Mouse (Mus musculus) CH12F3 (cell line): ENCODE results near the gene Sorcs3.

Source experiments
- in situ Hi-C: fragments of 300-500 bp; cut with MboI; formaldehyde crosslinking; loops from 2 replicates; pipeline ENCODE4 v1.14.3; 2020; ENCODE audit warnings: low sequenced_read_pairs

Gene Sorcs3

DNA sequence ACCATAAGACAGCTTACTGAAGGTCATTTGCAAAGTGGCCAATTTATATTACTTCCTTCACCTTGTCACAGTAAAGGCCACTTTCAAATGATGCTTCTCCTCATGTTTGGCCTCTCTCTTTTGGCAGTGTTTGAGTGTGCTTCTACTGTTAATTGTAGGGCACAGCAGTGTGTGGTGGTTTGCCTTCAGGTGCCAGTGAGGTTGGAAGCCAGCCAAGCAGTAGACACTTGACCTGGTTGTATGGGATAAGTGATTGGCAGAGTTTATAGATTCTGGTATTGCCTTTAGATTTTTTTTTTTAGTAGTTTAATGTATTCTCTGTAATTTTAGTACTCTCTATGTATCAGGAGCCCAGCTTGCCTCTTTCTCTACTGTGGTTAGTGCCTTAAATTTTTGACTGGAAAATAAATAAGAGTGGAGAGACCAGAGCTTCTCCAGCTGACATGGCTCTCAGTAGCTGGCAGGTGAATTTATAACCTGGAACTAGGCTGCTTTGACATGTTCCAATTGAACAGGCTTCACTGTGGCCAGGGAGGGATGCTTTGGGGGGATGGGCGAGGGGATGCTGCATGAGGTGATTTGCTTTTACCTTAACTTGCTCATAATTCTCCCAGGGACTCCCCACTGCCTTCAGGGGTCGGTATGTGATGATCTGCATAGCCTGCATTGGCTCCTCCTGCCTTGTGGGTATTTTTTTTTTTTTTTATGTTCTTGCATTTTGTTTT is 298.2 kb downstream of the Sorcs3 start:
- in situ Hi-C loops: no loop called here

DNA sequence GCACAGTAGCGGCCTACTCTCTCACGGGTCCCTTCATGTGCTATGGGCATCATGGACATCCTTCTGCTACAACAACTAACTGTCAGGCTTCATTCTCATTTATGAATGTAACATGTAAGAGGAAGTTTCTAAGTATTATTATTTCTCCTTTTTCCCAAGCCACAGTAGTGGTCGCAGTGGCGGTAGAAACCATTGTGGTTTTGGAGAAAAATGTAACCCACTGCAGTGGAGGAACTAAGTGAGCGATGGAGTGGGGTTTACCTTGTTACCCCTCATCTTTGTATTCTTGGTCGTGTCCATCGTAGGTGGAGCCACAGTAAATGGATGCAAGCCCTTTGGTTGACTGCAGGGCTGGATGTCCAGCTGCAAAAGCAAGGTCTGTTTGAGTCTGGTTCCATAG is 318.0 kb downstream of the Sorcs3 start:
- in situ Hi-C loops: no loop called here

DNA sequence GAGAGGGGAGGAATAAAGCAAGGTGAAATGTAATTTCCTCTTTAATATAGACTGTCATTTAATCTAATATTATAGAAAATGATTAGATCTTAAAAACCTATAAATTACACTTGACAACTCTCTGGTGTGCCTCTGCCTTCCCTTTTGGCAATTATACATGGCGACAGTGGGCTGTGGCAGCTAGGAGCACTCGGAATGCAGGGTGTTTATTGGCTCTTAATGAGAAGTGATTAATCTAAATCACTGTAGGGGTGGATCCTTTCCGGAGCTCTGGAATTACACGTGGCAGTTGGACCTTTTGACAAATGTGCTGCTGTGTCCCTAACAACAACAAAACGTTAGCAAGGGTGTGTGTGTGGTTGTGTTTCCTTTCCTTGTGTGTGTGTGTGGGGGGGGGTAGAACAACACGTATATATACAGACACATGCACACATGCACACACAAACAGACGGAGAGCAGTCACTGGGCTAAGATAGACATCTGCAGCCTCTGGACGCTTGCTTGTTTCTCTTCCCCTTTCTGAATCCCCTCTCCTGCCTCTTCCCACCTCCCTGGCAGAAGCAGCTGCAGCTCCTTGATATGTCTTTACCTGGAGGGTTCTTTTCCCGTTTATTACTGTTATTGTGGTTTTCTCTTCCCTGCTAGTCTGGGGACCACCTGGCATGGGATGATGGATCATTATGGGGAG is 318.8 kb downstream of the Sorcs3 start:
- in situ Hi-C loops: no loop called here

DNA sequence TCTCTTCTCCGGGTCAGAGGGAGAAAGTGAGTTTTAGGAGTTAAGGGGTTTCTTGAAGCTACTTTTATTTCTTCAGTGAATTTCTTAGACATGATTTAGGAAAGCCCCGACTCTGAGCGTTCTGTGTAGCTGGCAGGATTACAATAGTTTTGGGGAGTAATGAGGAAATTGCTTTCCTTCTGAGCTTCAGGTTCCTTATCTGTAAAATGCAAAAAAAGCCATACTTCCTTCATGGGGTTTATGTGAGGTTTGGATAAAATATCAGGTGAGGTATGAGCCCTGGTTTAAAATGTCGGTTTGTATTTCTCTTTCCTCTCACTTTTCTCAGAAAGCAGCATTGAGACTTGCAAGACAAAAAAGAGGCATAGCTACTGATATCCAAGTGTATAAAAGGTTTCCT is 327.8 kb downstream of the Sorcs3 start:
- in situ Hi-C loops: no loop called here

DNA sequence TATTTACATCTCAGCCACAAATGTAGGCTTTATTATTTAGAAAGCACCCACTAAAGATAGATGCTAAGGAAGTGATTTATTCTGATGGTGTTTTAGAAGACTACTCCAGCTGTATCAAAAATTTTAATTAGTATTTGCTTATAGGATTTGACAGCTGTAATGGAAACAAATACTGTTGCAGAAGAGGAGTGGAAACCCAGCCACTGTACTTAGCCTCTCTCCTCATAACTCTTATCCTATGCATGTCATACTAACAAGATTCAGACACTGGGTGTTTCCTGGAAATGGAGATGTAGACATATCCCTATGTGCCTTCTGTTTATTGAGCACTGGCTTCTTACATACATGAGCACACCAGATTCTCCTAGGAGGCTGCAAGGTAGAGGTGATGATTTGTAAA is 338.5 kb downstream of the Sorcs3 start:
- in situ Hi-C loops: no loop called here

DNA sequence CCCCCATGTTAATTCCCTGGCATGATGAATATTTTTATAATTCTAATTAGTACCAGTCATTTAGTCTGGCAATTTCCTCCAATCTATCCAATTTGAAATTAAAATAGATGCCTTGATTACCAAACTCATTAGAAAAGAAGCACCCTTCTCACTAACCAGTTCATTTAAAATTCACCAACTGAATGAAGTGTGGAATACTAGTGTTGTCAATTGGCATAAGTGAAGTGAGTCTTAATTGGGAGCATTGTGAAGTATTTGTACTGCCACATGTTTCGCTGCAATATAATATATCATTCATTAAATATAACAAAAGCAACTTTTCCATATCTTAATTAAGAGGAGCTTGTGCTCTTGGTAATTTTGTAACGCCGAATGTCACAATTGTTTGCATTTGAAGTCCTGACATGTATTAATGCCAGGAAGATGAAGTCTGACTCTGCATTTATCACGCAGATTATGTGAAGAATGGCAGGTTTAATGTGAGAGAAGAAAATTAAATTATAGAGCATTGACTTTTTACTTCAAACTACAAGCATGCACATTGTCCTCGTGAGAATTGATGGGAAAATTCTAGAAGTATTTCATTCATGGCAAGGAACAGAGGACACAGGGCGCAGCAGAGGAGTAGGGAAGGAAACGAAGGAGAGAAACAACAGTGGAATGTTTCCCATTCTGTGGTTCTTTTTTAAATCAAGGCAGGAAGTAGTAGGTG is 339.8 kb downstream of the Sorcs3 start:
- in situ Hi-C loops: no loop called here

DNA sequence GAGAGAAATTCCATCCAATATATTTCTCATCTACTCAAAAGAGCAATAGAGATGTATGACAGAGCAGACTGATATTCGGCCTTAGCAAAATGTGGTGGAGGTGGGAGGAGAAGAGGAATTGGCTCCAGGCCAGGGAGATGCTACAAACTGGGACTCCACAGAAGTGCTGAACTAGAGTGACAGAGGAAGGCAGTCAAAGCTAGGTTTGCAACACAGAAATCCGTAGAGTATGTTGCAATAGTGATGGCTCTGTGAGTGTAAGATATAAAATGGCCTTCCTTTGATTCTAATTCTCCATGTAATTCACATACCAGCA is 340.3 kb downstream of the Sorcs3 start:
- in situ Hi-C loops: no loop called here

DNA sequence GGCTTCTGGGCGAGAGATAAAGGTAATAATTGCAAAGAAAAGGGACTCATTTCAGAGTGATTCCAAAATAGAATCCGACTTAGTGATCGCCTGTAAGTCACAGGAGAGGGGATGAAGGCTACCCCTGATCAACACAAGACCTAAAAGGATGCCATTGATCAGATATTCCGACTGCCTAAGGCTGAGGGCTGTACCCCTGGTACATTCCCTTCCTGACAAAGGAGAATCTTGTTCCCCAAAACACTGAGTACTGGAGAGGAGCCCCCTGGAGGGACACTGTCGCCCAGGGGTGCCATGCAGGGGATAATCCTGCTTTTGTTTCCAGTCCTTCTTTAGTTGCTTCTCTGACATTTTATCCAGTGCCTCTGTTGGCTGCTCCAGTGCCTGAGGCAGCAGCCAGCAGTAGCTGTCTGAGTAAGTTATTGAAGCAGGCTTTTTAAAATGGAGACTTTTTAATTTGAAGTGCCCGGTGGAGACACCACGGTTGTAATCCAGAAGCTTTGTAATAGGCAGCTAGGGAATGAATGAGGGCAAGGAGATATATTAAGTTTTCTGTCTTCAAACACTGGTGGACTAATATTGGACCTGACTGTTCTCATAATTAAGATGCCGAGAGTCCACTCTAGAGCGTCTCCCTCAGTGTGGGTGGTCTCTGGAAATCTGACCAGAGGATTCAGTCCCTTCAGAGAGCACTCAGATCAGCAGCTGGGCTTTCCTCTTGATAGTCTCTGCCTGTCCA is 342.5 kb downstream of the Sorcs3 start:
- in situ Hi-C loops: no loop called here

DNA sequence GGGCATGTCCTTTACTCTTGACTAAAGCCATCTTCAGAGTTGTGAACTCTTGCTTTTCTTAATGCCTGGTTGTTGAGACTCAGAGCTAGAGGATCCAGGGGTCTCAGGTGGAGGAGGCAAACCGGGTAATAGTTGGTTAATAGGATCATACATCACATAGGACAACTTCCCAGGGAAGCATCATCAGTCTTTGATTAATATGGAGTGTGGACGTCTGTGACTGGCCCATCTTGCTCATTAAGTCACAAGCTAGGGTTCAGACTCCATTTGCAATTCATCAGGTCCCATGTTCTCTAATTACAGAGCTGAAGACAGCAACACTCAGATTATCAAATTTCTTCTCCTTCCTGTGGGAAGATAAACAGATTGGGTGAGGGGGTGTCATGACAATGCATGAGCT is 353.6 kb downstream of the Sorcs3 start:
- in situ Hi-C loops: no loop called here

DNA sequence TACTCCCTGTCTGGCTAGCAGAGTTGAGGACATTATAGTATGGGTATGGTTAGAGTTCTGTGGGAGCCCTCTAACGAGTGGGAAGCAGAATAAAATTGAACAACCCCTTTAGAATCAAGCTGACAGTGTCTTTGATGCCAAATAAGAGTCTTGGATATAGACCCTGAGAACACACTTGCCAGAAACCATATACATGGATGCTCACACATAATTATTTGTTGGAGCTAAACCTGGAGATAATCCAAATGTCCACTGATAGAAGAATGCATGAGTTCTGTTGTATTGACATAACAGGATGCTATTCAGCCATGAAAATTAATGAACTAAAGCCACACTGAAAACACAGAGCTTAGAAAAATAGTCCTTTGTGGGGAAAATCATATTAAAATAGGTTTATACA is 369.9 kb downstream of the Sorcs3 start:
- in situ Hi-C loops: no loop called here

DNA sequence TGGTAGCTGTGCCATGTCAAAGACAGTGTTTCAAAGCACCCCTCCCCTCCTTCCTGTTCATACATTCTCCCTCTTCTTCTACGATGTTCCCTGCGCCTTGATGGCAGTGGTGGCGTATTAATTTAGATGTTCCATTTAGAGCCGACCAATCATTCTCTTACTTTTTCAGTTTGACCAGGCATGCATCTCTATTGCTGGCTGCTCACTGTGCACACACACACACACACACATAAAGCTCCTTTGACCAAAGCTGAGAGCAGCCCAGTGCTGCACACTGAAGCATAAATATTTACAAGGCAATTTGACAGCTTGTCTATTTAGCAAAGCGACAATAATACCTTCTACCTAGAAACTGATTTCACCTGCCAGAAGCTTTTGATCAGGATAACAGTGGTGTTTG is 371.3 kb downstream of the Sorcs3 start:
- in situ Hi-C loops: no loop called here

DNA sequence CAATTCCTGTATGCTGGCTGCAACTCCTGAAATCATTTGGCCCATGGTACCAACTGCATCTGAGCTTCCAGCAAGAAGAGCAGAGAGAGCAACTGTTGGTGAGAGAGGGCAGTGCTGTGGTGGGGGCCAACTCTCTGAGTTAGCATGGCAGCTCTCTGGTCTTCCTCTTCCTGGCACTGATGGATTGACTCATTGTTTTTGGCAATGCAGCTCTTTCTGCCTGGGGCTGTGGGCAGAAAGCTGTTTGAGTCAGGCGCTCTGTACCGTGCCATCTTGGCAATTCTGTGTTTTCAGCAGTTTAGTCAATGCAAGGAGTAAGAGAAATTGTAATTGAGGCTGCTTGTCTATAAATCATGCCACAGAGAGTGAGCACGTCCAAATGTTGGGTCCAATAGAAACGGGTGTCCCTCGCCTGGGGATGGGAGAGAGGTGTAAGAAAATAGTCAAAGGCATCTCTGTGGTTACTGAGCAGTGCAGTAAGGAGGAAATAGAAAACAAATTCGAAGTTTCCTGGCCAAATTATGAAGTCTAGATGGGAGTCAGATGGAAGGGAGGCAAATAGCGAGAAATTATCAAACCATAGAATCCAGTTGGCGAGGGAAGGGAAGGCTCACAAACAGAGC is 379.2 kb downstream of the Sorcs3 start:
- in situ Hi-C loops: no loop called here

DNA sequence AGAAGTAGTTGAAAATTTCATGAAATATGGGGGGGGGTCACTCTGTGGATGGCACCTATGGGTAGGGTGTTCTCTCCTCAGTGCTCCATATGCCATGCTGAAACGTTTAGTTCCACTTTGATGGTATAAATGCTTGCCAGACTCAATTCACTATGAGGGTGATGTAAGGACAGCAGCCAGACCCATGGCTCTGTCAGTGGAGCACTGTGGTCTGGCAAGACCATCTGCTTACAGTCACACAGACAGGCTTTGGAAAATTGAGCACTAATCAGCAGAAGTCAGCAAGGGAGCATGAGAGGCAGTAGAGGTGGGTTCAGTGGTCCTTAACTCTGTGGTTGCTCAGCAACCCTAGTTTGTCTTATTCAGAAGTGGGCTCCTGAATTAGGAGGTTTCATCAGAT is 411.1 kb downstream of the Sorcs3 start:
- in situ Hi-C loops: no loop called here

DNA sequence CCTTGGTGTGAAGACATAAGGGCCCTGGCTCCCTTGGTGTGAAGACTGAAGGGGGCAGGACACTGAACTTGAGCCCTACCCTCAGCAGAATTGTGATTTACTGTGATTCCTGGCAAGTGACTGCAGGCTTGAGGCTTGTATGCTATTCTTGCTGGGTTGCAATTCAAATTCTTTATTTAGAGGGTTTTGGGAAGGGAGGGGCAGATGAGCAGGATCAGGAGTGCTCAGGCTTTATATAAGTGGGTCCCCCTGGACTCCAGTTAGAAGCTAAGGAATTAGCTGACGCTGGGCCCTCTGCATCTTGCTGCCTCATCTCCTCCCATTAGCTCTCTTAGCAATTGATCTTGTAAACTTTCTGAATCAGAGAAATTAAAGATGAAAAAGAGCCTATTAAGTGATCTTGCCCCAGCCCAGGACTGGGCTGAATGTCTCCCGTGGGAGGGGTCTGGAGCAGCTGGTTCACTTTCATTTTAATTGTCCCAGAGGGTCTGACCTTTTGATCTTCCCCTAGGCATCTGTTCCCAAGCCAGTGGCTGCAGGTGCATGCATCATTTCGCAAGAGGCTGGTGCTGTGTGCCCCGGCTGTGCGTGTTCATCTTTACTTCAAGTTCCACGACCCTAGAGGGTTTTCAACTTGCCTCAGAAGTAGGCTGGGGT is 425.0 kb downstream of the Sorcs3 start:
- in situ Hi-C loops: no loop called here

DNA sequence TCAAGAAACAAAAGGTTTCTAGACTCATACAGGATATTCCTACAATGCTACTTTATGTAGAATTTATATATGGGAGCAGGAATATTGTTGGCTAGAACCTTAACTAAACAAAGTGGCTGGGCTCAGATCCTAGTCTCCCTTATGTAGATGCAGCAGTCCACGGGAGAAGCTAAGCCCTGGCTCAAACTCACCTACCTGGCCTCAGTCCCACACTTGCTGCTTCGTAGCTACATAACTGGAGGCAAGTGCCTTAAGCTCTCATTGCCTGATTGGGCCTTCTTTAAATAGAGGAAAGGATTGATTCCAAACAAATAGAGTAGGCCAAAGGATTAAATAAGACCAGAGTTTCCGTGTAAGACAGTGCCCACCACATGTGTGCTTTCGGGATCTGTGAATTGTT is 436.7 kb downstream of the Sorcs3 start:
- in situ Hi-C loops: no loop called here

DNA sequence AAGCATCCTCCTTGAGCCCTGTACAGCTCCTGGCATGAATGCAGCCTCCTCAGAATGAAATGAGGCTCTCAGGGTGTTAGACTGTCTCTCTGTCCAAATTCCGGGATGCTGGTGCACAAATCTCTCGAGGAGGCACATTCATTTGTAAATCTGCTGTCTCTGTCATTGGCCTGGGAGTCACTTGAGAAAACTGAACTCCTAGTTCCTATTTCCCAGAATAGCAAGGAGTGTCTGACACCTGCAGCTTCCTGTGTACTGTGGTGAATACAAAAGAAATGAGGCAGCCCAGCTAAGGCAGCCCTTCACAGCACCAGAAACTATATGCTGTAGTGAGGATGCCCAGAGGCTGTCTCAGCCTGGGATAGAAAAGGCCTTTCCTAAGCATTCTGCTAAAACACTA is 444.1 kb downstream of the Sorcs3 start:
- in situ Hi-C loops: no loop called here

DNA sequence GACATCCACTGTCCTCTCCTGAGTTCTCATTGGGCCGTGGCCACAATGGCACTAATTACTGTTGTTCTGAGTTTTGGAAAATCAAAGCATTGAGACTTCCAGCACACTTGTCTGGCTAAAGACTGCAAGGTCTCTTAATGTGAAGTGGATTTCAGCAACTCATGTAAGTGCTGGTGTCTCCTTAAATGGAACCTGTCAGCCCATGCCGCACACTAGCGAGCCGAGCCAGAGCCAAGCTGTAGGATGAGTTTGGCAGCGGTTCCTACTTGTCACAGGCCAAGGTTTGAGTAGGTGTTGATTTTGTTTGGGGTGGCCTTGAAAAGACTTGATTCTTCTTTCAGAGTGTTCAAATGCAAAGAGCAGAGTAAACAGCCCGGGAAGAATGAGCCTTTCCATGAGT is 445.8 kb downstream of the Sorcs3 start:
- in situ Hi-C loops: no loop called here

DNA sequence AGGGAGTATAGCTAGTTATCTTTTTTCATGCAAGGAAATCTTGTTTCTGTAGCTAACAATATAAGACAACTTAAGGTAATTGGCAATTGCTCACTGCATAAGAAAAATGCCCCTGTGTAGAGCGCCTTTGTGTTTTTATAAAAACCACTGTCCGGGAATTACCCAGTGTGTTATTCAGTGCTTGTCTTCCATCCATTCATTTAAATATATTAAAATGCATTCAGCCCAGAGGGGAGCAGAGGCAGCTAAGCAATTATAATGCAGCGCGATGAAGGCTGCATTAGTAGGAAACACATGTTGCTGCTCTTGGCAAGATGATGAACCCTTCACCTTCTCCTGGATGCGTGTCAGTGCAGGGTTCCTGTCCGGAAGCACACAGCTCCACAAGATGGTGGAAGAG is 454.4 kb downstream of the Sorcs3 start:
- in situ Hi-C loops: no loop called here

DNA sequence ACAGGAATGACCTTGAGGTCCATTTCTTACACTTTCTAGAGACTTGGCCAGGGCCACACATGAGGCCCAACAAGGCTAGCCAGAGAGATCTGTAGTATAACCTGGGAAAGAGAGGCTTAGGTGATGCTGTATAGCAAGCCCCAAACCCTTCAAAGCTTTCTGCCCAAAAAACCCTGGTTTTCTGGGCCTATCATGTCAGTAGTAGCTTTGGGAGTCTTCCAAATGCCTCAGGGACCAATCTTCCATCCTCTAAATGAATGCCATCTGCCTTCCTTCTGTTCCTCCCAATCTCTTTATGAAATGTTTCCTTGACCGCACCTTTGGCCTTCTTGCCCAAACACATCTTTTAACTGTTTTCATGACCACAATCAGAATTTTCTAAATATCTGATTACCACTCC is 474.1 kb downstream of the Sorcs3 start:
- in situ Hi-C loops: no loop called here

DNA sequence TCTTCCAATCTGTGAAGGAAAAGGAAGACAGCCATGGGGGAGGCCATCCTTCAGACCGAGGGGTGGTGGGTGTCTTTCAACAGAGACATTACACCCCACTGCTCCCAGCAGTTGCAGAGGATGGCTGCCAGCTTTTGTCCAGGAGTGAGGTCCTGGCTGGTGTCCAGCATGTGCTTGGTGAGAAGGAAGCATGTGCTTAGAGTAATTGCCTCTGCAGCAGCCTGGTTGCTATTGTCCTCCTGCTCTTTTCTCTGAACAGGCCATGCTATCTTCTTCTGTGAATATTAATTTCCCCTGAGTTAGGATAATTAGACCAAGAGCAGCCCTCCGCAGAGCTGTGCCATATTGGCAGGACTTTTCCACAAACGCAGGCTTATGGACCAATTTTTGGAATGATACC is 476.7 kb downstream of the Sorcs3 start:
- in situ Hi-C loops: no loop called here

DNA sequence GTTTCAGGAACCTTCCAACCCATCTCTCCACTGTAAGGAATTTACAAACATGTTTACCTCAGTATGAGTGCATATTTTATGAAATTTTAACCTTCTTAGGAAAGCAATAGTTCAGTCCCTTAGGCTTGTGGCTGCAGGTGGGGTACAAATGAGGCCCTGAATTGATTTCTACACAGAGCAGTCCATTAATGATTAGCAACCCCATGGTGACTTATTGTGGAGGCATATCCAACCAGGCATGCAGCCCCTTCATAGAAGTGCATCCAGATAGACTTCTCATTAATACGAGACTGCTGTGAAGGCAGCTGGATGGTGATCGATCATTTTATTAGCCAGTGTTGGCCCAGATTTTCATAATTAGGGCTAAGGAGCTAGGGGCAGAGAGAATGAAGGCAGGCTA is 480.5 kb downstream of the Sorcs3 start:
- in situ Hi-C loops: no loop called here
